Mouse (Mus musculus) lung, adult 2 months (tissue): Measurements from ENCODE around the gene Celf6.

Source experiments
- CTCF ChIP-seq: fragments of 200-500 bp; IDR thresholded peaks from 2 replicates; pipeline ENCODE4 v1.5.1; 2011; ENCODE audit warnings: mild to moderate bottlenecking, low read length, control low read depth; ENCODE audit not compliant: insufficient read depth
- POLR2A ChIP-seq: fragments of 200-500 bp; IDR thresholded peaks from 2 replicates; pipeline ENCODE4 v1.6.1; 2011; ENCODE audit warnings: low read depth, mild to moderate bottlenecking, control low read depth, low read length, borderline replicate concordance; ENCODE audit errors: extremely low read depth

DNA sequence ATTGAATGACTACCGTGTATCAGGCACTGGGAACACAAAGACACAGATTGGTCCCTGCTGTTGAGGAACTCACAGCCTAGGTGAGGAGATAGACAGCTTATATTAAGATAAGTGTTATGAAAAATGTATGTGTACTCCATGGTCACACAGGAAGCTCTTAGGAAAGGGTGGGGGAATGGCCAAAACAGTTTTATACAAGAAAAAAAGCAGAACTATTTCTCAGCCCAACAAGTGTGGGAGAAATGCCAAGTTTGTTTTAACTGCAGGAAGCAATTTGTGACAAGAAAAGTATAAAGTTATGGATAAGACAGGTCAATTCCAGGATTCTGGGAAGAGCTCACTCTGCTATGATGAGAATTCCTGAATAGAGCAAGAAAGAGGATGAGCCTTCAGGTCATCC, 29.8 kb upstream of the Celf6 start:
- no peak for TF ChIP-seq POLR2A
- TF ChIP-seq CTCF = no peak
